Mouse (Mus musculus): ENCODE results near the gene Drd5. TPM values are rescaled to one million over a fixed set of nuclear protein-coding genes. Genes with fewer than 3 reads are reported as not detected.

Drd5 gene
- polyA plus RNA-seq, 2 experiments = not detected

DNA sequence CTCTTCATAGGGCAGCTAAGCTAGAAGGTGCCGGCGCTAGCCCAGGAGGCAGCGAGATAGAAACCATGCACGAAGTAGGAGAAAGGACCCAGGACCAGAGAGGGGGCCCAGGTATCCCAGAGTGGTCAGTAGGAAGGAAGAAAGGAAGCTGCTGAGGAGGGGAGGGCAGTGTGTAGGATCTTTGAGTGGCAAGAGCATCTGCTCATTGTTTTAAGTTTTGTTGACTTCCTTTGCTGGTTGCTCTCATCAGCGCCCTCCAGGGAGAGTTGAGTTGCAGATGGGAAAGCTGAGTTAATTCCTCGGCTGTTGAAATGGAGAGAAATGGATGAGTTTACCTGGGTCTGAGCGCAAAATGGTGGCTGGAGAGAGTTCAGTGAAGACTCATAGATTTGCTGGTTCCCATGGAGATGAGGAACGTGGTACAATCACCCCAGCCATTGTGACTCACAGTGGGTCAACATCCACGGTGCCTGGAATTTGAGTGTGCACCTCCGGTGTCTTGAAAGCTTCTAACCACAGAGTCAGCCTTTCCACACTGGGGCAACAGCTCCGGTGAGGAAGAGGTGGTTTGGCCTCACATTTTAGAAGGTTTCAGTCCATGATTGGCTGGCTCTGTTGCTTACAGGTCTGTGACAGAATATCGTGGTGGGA is 17.3 kb upstream of the Drd5 start:
- Histone ChIP-seq H3K27me3 (ENCODE audit: control insufficient read depth, insufficient read depth, low read length) (no peaks in the 10 kb centered on the region), H3K36me3 (replicated peaks; ENCODE audit: control insufficient read depth, insufficient read depth, low read depth) (no peaks in the 10 kb centered on the region), H3K9ac (replicated peaks) (no peak overlapping the region), H3K4me3 (ENCODE audit: insufficient read depth in 1 of 2, low read depth in 2 of 2, low read length in 2 of 2) (no peak overlapping the region), H3K9me3 (ENCODE audit: control insufficient read depth, low read length) (no peaks in the 10 kb centered on the region), H3K27ac (no peak overlapping the region), H3K4me2 (ENCODE audit: low read depth) (no peak overlapping the region), H3K4me1 (replicated peaks; ENCODE audit: control insufficient read depth in 2 of 2, insufficient read depth in 2 of 2, low read length in 1 of 2) (no peaks in the 10 kb centered on the region)
- ATAC-seq (ENCODE audit: insufficient read depth) = no peak
- no peak for DNase-seq (ENCODE audit: low read depth in 3 of 3, low spot score in 3 of 3)
- TF ChIP-seq EP300 (IDR thresholded peaks at IDR 0.05; ENCODE audit: low read depth) (no peak), CTCF (IDR thresholded peaks at IDR 0.05; ENCODE audit: low read depth) (no peak)
- 63% methylated on average over 12 of the region's 12 CpGs for WGBS (ENCODE audit: insufficient replicate concordance)

DNA sequence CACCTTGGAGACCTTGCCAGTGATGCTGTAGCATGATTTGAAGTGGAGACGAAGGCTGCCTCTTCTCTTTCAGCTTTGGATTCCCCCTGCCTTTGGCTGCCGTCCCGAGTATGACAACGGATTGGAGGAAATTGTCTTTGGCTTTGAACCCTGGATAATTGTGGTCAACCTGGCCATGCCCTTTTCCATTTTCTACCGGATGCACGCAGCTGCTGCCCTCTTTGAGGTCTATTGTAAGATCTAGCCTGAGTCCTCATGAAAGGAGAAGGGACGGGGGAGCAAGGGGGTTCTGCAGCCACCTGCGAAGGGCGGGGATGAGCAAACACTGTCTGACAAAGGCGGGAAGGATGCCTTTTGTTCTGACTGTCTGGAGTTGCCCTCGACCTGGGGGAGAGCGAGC is 16.5 kb upstream of the Drd5 start:
- Histone ChIP-seq H3K9me3 (ENCODE audit: control insufficient read depth, low read length) (no peaks in the 10 kb centered on the region), H3K36me3 (replicated peaks; ENCODE audit: control insufficient read depth, insufficient read depth, low read depth) (no peaks in the 10 kb centered on the region), H3K4me2 (ENCODE audit: low read depth) (no peak overlapping the region), H3K9ac (replicated peaks) (no peak overlapping the region), H3K4me3 (ENCODE audit: insufficient read depth in 1 of 2, low read depth in 2 of 2, low read length in 2 of 2) (no peak overlapping the region), H3K27ac (no peak overlapping the region), H3K27me3 (ENCODE audit: control insufficient read depth, insufficient read depth, low read length) (no peaks in the 10 kb centered on the region), H3K4me1 (replicated peaks; ENCODE audit: control insufficient read depth in 2 of 2, insufficient read depth in 2 of 2, low read length in 1 of 2) (no peaks in the 10 kb centered on the region)
- TF ChIP-seq EP300 (IDR thresholded peaks at IDR 0.05; ENCODE audit: low read depth) = no peak
- TF ChIP-seq CTCF (IDR thresholded peaks at IDR 0.05; ENCODE audit: low read depth) = no peak
- DNase-seq (ENCODE audit: low read depth in 3 of 3, low spot score in 3 of 3) (no peak), ATAC-seq (ENCODE audit: insufficient read depth) (no peak)
- 46% methylated on average over 12 of the region's 12 CpGs for WGBS (ENCODE audit: insufficient replicate concordance)

GRCm38 (mm10) chr5:38305241-38305640 is 13.9 kb upstream of the Drd5 start:
- DNase-seq (ENCODE audit: low read depth in 3 of 3, low spot score in 3 of 3) (no peak), ATAC-seq (ENCODE audit: insufficient read depth) (no peak)
- Histone ChIP-seq H3K27me3 (ENCODE audit: control insufficient read depth, insufficient read depth, low read length) (no peaks in the 10 kb centered on the region), H3K4me1 (replicated peaks; ENCODE audit: control insufficient read depth in 2 of 2, insufficient read depth in 2 of 2, low read length in 1 of 2) (peaks cover 0 to 2% of the 10 kb centered on the region in 2 experiments; a peak in 1 of 4 replicates), H3K36me3 (replicated peaks; ENCODE audit: control insufficient read depth, insufficient read depth, low read depth) (no peaks in the 10 kb centered on the region), H3K4me3 (ENCODE audit: insufficient read depth in 1 of 2, low read depth in 2 of 2, low read length in 2 of 2) (no peak overlapping the region), H3K27ac (no peak overlapping the region), H3K4me2 (ENCODE audit: low read depth) (no peak overlapping the region), H3K9me3 (ENCODE audit: control insufficient read depth, low read length) (no peaks in the 10 kb centered on the region), H3K9ac (replicated peaks) (no peak overlapping the region)
- TF ChIP-seq EP300 (IDR thresholded peaks at IDR 0.05; ENCODE audit: low read depth) (no peak), CTCF (IDR thresholded peaks at IDR 0.05; ENCODE audit: low read depth) (no peak)
- WGBS (ENCODE audit: insufficient replicate concordance) = 59% methylated on average over 2 of the region's 2 CpGs

DNA sequence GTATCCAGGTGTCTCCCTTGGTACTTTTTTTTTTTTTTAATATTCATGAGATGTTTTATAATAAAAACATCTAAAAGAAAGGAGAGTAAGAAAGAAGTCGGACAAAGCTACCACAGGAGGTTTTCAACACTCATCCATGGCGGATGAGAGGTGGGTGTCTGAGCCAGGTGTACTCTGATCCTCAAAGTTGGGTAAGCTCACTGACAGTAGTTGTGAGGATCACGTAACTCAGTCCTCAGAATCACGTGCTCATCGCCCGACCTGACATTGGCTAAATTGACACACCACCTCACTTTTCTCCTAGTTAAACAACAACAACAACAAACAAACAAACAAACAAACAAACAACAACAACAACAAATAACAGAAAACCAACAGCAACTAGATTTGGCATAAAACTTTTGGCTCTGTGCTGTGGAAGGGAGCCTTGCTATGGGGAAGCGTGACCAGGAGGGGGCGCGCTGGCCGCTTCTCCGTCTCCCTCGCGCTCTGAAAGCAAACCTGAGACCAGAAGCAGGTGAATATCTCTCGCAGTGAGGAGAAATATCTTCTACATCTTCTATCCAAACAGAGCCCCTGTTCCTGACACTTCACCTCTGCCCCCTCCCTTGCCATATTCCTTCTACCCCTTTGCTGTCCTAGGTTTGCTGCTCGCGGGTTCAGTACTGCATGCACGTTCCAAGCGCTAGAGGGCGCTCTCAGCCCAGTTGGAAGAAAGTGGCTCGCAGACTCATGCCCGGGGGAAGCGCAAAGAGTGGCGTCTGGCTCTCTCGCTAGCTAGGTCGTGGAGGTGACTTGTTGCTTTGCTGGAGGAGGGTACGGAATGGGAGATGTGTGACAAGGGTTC is 11.7 kb upstream of the Drd5 start:
- peaks cover 0 to 2% of the 10 kb centered on the region in 2 experiments; a peak in 1 of 4 replicates for H3K4me1 ChIP-seq (replicated peaks; ENCODE audit: control insufficient read depth in 2 of 2, insufficient read depth in 2 of 2, low read length in 1 of 2)

GRCm38 (mm10) chr5:38308873-38309272 is 10.3 kb upstream of the Drd5 start:
- Histone ChIP-seq H3K4me3 (ENCODE audit: insufficient read depth in 1 of 2, low read depth in 2 of 2, low read length in 2 of 2) (no peak overlapping the region), H3K36me3 (replicated peaks; ENCODE audit: control insufficient read depth, insufficient read depth, low read depth) (no peaks in the 10 kb centered on the region), H3K27ac (no peak overlapping the region), H3K4me2 (ENCODE audit: low read depth) (no peak overlapping the region), H3K9ac (replicated peaks) (no peak overlapping the region), H3K4me1 (replicated peaks; ENCODE audit: control insufficient read depth in 2 of 2, insufficient read depth in 2 of 2, low read length in 1 of 2) (peaks cover 0 to 2% of the 10 kb centered on the region in 2 experiments; a peak in 1 of 4 replicates), H3K9me3 (ENCODE audit: control insufficient read depth, low read length) (no peaks in the 10 kb centered on the region), H3K27me3 (ENCODE audit: control insufficient read depth, insufficient read depth, low read length) (no peaks in the 10 kb centered on the region)
- 31% methylated on average over 5 of the region's 5 CpGs for WGBS (ENCODE audit: insufficient replicate concordance)
- no peak for ATAC-seq (ENCODE audit: insufficient read depth)
- no peak for TF ChIP-seq EP300 (IDR thresholded peaks at IDR 0.05; ENCODE audit: low read depth)
- TF ChIP-seq CTCF (IDR thresholded peaks at IDR 0.05; ENCODE audit: low read depth) = peak; percentile 68
- DNase-seq (ENCODE audit: low read depth in 3 of 3, low spot score in 3 of 3) = peak; percentile 30 to 38 (median 31)

More for the DNA sequence above, 11.7 kb upstream of the Drd5 start:
- TF ChIP-seq CTCF (IDR thresholded peaks at IDR 0.05; ENCODE audit: low read depth) (peak; percentile 99), EP300 (IDR thresholded peaks at IDR 0.05; ENCODE audit: low read depth) (no peak)
- H3K4me3 ChIP-seq (ENCODE audit: insufficient read depth in 1 of 2, low read depth in 2 of 2, low read length in 2 of 2) = peak overlapping the region; percentile 18 to 30; a peak in 2 of 4 replicates
- WGBS (ENCODE audit: insufficient replicate concordance) = 9% methylated on average over 26 of the region's 26 CpGs
- no peaks in the 10 kb centered on the region for H3K27me3 ChIP-seq (ENCODE audit: control insufficient read depth, insufficient read depth, low read length)
- H3K27ac ChIP-seq = no peak overlapping the region
- no peaks in the 10 kb centered on the region for H3K36me3 ChIP-seq (replicated peaks; ENCODE audit: control insufficient read depth, insufficient read depth, low read depth)
- peak overlapping the region; percentile 59 for H3K4me2 ChIP-seq (ENCODE audit: low read depth)
- no peaks in the 10 kb centered on the region for H3K9me3 ChIP-seq (ENCODE audit: control insufficient read depth, low read length)
- ATAC-seq (ENCODE audit: insufficient read depth) (peak; percentile 66; the same call in 1 of the 2 replicates), DNase-seq (ENCODE audit: low read depth in 3 of 3, low spot score in 3 of 3) (peak; percentile 61 to 67 (median 66))
- H3K9ac ChIP-seq (replicated peaks) = no peak overlapping the region

All from liver, embryonic 14.5 days (tissue).